Mouse (Mus musculus) liver, embryonic 11.5 days (tissue): ENCODE measurements around the gene Arhgef28. TPM values are rescaled to one million over a fixed set of nuclear protein-coding genes. Genes with fewer than 3 reads are reported as not detected.

Source experiments
- ATAC-seq: fragments of 200-750 bp; cut with Nextera tagmentation; replicated peaks from 2 replicates; pipeline ENCODE4 v1.8.0; 2017; ENCODE audit warnings: moderate number of reproducible peaks, mild to moderate bottlenecking, moderate TSS enrichment, moderate library complexity; ENCODE audit not compliant: low FRiP score
- DNase-seq: peaks from one replicate; pipeline ENCODE4 v3.0.0-alpha.2; 2017; ENCODE audit warnings: low spot score
- H3K27ac ChIP-seq: fragments of 300-500 bp; sonication (generic); 2 replicates; pipeline ENCODE4 v1.5.1; 2014; ENCODE audit warnings: mild to moderate bottlenecking, low read depth, low read length, control low read depth
- H3K27me3 ChIP-seq: fragments of 300-500 bp; sonication (generic); replicated peaks from 2 replicates; pipeline ENCODE4 v1.6.1; 2014; ENCODE audit warnings: low read length, mixed read lengths; ENCODE audit not compliant: control insufficient read depth, insufficient read depth
- H3K36me3 ChIP-seq: fragments of 300-500 bp; sonication (generic); 2 replicates; pipeline ENCODE4 v1.6.1; 2014; ENCODE audit warnings: mild to moderate bottlenecking, low read length, moderate library complexity, mixed read lengths; ENCODE audit not compliant: control insufficient read depth, insufficient read depth
- H3K4me1 ChIP-seq: fragments of 300-500 bp; sonication (generic); replicated peaks from 2 replicates; pipeline ENCODE4 v1.6.1; 2014; ENCODE audit warnings: low read length, mixed read lengths; ENCODE audit not compliant: control insufficient read depth, insufficient read depth
- H3K4me2 ChIP-seq: fragments of 300-500 bp; sonication (generic); 2 replicates; pipeline ENCODE4 v1.6.1; 2014; ENCODE audit warnings: mild to moderate bottlenecking, control low read depth, moderate library complexity
- H3K4me3 ChIP-seq: fragments of 300-500 bp; sonication (generic); 2 replicates; pipeline ENCODE4 v1.5.1; 2014; ENCODE audit warnings: low read depth, low read length, control low read depth
- H3K9ac ChIP-seq: fragments of 300-500 bp; sonication (generic); 2 replicates; pipeline ENCODE4 v1.6.1; 2014; ENCODE audit warnings: low read depth, low read length, control low read depth
- H3K9me3 ChIP-seq: fragments of 300-500 bp; sonication (generic); 2 replicates; pipeline ENCODE4 v1.6.1; 2016; ENCODE audit warnings: low read length, inconsistent platforms, mixed read lengths; ENCODE audit not compliant: control insufficient read depth
- WGBS: fragments of 180-500 bp; shearing (Covaris S2); extraction: QIAGEN DNeasy Blood & Tissue Kit; methylation state at CpG from one replicate; pipeline ENCODE4 v1.1.7; 2014; 5-methylcytosine and 5-hydroxymethylcytosine counted together
- polyA plus RNA-seq: library from polyadenylated mRNA; unstranded; fragments of >200 nt; fragmentation: Nextera tagmentation; extraction: Ambion mirVana; gene quantifications from 2 replicates; pipeline ENCODE4 v1.2.1, GENCODE M21; 2014

Arhgef28 gene
- polyA plus RNA-seq, 1 experiment from 2014 or later: 2.7 TPM

DNA sequence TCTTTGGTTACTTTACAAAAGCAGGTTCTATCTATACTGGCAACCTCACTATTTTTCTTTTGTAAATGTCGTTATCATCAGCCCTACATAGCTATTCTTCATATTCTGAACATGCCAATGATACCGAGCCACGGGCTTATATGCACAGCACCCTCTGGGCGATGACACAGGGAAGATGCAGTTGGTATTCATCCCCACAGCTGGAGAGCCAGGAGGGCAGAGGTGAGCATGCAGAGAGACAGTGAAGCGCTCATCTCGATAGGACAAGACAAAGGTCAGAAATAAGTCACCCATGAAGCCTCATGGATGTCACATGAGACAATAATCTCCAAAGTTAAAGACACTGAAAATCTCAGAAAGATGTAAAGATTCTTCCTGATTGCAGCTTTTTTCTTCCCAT is 217.4 kb downstream of the Arhgef28 start:
- 86% methylated on average over 6 of the region's 6 CpGs for WGBS

DNA sequence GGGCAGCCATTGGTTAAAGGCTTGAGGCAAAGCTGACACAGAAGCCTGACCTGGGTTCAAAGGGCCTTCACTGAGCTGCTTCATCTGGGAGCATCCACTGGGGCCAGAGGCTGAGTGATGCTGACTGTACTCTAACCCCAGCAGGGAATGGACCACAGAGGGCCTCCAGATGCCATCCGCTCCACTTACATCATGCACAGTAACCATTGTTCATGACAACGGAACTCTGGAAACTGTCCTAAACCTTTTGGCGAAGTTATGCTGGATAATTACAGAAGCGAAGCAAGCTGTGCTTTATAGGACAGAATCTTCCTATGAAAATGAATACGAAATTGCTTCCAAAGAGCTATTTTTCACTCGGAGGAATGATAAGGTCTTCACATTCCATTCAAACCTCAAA is 219.5 kb downstream of the Arhgef28 start:
- ATAC-seq: no peak

More for the DNA sequence above, 217.4 kb downstream of the Arhgef28 start:
- DNase-seq: no peak
- Histone ChIP-seq H3K4me1 (no peaks in the 10 kb centered on the region), H3K9me3 (no peaks in the 10 kb centered on the region), H3K27ac (no peak overlapping the region), H3K27me3 (no peaks in the 10 kb centered on the region), H3K4me3 (no peak overlapping the region), H3K36me3 (no peaks in the 10 kb centered on the region), H3K4me2 (no peak overlapping the region), H3K9ac (no peak overlapping the region)
- ATAC-seq: no peak

DNA sequence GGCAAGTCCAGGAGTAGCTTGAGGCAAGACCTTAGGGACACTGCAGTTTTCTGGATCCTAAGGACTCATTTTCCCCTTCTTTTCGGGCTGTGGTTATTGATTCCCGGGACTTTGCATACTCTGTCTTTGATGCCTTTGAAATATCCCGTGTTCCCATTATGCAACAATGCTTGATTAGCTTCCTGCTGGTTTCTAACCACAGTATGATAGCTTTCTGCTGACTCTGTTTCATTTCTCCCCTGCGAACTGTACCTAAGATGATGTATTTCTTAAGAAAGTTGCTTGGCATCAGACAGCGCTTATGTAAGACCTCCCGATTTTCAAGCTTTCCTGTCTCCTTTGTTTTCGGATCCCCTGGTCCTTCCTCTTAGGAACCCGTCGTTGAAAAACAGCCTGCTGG is 229.1 kb downstream of the Arhgef28 start:
- Histone ChIP-seq H3K27ac (no peak overlapping the region), H3K27me3 (no peaks in the 10 kb centered on the region), H3K4me3 (no peak overlapping the region), H3K4me2 (no peak overlapping the region), H3K4me1 (no peaks in the 10 kb centered on the region; the same call in 1 of the 2 replicates), H3K36me3 (no peaks in the 10 kb centered on the region), H3K9me3 (no peaks in the 10 kb centered on the region), H3K9ac (no peak overlapping the region)
- 78% methylated on average over 9 of the region's 9 CpGs for WGBS
- ATAC-seq: no peak
- DNase-seq: no peak

More for the DNA sequence above, 219.5 kb downstream of the Arhgef28 start:
- H3K27me3 ChIP-seq: no peaks in the 10 kb centered on the region
- no peak overlapping the region for H3K27ac ChIP-seq
- no peak overlapping the region for H3K4me3 ChIP-seq
- H3K4me2 ChIP-seq: no peak overlapping the region
- no peak for DNase-seq
- H3K4me1 ChIP-seq: no peaks in the 10 kb centered on the region; the same call in 1 of the 2 replicates
- H3K9ac ChIP-seq: no peak overlapping the region
- WGBS: 79% methylated on average over 6 of the region's 6 CpGs
- H3K9me3 ChIP-seq: no peaks in the 10 kb centered on the region
- H3K36me3 ChIP-seq: no peaks in the 10 kb centered on the region

DNA sequence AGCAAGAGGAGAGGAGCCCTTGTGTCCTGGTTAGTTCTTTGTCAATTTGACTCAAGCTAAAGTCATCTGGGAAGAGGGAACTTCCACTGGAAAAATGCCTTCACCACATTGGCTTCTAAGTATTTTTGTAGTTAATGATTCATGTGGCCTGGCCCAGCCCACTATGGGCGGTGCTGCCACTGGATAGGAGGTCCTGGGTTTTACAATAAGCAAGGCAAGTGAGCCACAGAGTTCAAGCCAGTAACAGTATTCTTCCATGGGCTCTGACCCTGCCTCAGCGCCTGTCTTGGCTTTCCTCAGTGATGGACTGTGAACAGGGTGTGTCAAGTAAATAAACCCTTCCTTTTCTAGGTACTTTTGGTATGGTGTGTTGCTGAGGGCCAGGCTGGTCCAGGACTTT is 229.6 kb downstream of the Arhgef28 start:
- Histone ChIP-seq H3K36me3 (no peaks in the 10 kb centered on the region), H3K9ac (no peak overlapping the region), H3K4me3 (no peak overlapping the region), H3K27ac (no peak overlapping the region), H3K9me3 (no peaks in the 10 kb centered on the region), H3K27me3 (no peaks in the 10 kb centered on the region), H3K4me1 (no peaks in the 10 kb centered on the region; the same call in 1 of the 2 replicates), H3K4me2 (no peak overlapping the region)
- 78% methylated on average over 2 of the region's 2 CpGs for WGBS
- no peak for ATAC-seq
- DNase-seq: no peak

DNA sequence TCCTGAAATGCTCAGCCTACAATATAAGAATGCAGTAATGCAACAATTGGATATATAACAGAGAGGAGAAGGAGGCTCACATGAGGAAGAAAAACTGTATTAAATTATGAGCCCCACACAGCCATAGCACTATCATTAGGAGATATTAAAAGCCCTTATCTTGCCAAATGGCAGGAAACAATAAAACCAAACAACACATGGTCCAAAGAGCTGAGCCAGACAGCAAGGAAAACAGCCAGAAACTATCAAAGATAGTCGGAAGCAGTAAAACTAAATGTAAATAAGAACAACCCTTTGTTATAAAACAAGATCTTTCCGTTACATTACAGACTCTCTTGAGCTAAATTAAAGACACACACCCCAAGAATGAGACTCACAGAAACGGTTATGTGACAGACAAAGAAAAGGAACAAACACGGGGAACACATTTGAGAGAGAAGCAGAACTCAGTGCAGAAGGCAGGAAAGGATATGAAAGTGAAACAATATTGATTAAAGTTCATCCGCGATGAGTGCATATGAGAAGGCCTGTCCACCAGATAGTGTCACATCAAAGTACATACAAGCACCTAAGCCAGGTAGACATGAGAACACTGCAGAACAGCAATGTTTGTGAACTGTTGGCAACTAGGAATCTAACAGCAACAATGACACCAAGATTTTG is 231.6 kb downstream of the Arhgef28 start:
- no peaks in the 10 kb centered on the region for H3K27me3 ChIP-seq
- no peak overlapping the region for H3K4me2 ChIP-seq
- ATAC-seq: no peak
- no peaks in the 10 kb centered on the region for H3K9me3 ChIP-seq
- DNase-seq: no peak
- no peaks in the 10 kb centered on the region for H3K36me3 ChIP-seq
- no peak overlapping the region for H3K27ac ChIP-seq
- H3K9ac ChIP-seq: no peak overlapping the region
- no peak overlapping the region for H3K4me3 ChIP-seq
- WGBS: 74% methylated on average over 6 of the region's 6 CpGs
- H3K4me1 ChIP-seq: no peaks in the 10 kb centered on the region

DNA sequence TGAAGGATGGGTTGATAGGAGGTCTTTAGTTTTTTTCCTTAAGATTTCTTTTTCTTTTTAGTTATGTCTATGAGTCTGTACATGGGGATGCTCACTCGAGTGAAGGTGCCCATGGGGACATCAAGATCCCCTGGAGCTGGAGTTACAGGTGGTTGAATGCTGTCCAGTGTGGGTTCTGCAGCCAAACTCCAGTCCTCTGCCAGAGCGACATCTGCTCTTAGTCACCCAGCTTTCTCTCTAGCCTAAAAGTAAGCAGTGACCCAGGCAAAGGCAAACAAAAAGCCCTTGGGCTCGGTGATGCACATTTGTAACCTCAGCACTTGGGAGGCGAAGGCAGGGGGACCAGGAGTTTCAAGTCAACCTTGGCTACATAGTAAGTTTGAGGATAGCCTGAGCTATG is 232.3 kb downstream of the Arhgef28 start:
- Histone ChIP-seq H3K4me1 (no peaks in the 10 kb centered on the region), H3K27me3 (no peaks in the 10 kb centered on the region), H3K27ac (no peak overlapping the region), H3K4me3 (no peak overlapping the region), H3K9me3 (no peaks in the 10 kb centered on the region), H3K9ac (no peak overlapping the region), H3K36me3 (no peaks in the 10 kb centered on the region), H3K4me2 (no peak overlapping the region)
- ATAC-seq (no peak), DNase-seq (no peak)
- WGBS: 66% methylated on average over 4 of the region's 4 CpGs

DNA sequence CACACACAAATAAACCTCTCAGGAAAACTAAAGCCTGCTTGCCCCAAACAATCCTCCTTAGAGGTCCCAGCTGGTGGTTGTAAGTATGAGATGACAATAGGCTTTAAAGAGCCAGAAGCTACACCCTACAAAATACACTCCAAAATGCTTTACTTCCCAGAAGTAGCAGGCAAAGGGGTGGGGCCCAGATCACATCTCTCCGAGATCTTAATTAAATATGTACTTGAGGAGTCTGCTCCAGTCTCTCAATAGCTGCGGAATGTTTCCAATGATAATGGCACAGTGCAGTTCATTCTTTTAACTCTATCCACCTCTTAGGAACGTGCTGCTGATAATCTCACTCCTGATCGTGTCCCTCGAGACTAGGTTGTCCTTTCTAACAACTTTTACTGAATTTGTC is 240.2 kb downstream of the Arhgef28 start:
- no peak for DNase-seq
- 68% methylated on average over 5 of the region's 5 CpGs for WGBS

DNA sequence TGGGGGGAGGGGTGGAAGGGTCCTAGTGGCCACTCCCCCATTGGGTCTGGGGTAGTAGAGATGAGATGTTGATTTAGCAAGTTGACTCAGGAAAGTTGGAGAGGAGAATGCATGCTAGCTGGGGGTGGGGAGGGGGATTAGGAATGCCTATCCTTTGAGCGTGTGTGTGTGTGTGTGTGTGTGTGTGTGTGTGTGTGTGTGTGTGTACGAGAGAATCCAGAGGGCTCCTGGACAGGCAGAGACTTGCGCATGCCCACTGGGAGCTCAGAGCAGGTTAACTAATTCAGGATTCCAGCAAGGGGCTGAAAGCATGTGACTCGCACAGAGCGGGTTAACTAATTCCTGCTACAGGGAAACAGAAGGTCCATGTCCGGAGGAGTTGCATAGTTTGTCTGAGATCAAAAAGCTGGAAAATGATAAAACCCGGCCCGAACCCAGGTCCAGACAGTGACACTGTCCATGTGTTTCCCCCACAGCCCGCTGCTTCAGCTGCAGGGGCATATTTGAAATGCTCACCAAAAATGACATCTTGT is 241.3 kb downstream of the Arhgef28 start:
- H3K9me3 ChIP-seq: no peaks in the 10 kb centered on the region
- H3K9ac ChIP-seq: no peak overlapping the region
- DNase-seq: no peak
- no peak for ATAC-seq
- WGBS: 62% methylated on average over 9 of the region's 9 CpGs
- H3K4me2 ChIP-seq: no peak overlapping the region
- no peaks in the 10 kb centered on the region for H3K4me1 ChIP-seq
- H3K27me3 ChIP-seq: no peaks in the 10 kb centered on the region
- H3K27ac ChIP-seq: no peak overlapping the region
- no peaks in the 10 kb centered on the region for H3K36me3 ChIP-seq
- H3K4me3 ChIP-seq: no peak overlapping the region

More for the DNA sequence above, 240.2 kb downstream of the Arhgef28 start:
- no peak for ATAC-seq
- Histone ChIP-seq H3K4me2 (no peak overlapping the region), H3K36me3 (no peaks in the 10 kb centered on the region), H3K4me1 (no peaks in the 10 kb centered on the region), H3K27me3 (no peaks in the 10 kb centered on the region), H3K27ac (no peak overlapping the region), H3K4me3 (no peak overlapping the region), H3K9ac (no peak overlapping the region), H3K9me3 (no peaks in the 10 kb centered on the region)

DNA sequence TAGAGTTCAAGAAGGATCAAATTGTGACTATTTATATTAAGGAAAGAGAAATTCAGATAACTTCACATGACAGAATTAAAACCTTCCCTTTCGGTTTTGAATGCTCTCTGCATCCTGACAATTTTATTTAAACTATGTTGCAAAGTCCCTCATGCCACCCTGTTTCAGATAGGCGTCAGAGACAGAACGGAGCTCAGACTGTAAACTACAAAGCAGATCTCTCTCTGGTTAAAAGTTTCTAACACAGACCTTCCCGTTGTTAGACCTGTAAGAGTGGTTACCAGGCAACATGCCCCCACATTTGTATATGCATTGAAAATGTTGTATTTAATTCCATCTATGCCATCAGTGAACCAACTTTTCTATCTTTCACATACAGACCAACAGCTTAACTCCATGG is 246.1 kb downstream of the Arhgef28 start:
- H3K27me3 ChIP-seq: no peaks in the 10 kb centered on the region
- H3K4me2 ChIP-seq: no peak overlapping the region
- H3K9me3 ChIP-seq: no peaks in the 10 kb centered on the region
- H3K9ac ChIP-seq: no peak overlapping the region
- H3K4me3 ChIP-seq: no peak overlapping the region
- no peak for DNase-seq
- no peak for ATAC-seq
- no peaks in the 10 kb centered on the region for H3K36me3 ChIP-seq
- no peak overlapping the region for H3K27ac ChIP-seq
- H3K4me1 ChIP-seq: no peaks in the 10 kb centered on the region
- 81% methylated on average over 4 of the region's 4 CpGs for WGBS
